Mouse (Mus musculus) neural tube, embryonic 11.5 days (tissue): ENCODE data around the gene Fam189a1. TPM values are rescaled to one million over a fixed set of nuclear protein-coding genes. Genes with fewer than 3 reads are reported as not detected.

Experiments
- ATAC-seq: fragments of 200-750 bp; cut with Nextera tagmentation; 2 replicates; pipeline ENCODE4 v1.8.0; 2017; ENCODE audit warnings: moderate number of reproducible peaks, mild to moderate bottlenecking, moderate TSS enrichment, moderate library complexity; ENCODE audit not compliant: insufficient read depth, low FRiP score, low TSS enrichment
- DNase-seq: peaks from one replicate; pipeline ENCODE4 v3.0.0-alpha.2; 2015; ENCODE audit warnings: low spot score
- H3K27ac ChIP-seq: fragments of 300-500 bp; sonication (generic); 2 replicates; pipeline ENCODE4 v1.5.1; 2014; ENCODE audit warnings: low read depth, mild to moderate bottlenecking, low read length
- H3K27me3 ChIP-seq: fragments of 300-500 bp; sonication (generic); 2 replicates; pipeline ENCODE4 v1.6.1; 2014; ENCODE audit warnings: mild to moderate bottlenecking, low read length, mixed read lengths; ENCODE audit not compliant: control insufficient read depth, insufficient read depth
- H3K36me3 ChIP-seq: fragments of 300-500 bp; sonication (generic); 2 replicates; pipeline ENCODE4 v1.6.1; 2014; ENCODE audit warnings: mild to moderate bottlenecking, low read length, moderate library complexity, mixed read lengths; ENCODE audit not compliant: control insufficient read depth, insufficient read depth
- H3K4me1 ChIP-seq: fragments of 300-500 bp; sonication (generic); 2 replicates; pipeline ENCODE4 v1.6.1; 2014; ENCODE audit warnings: low read length, mixed read lengths; ENCODE audit not compliant: control insufficient read depth, insufficient read depth
- H3K4me2 ChIP-seq: fragments of 300-500 bp; sonication (generic); 2 replicates; pipeline ENCODE4 v1.6.1; 2014; ENCODE audit warnings: low read depth, mild to moderate bottlenecking, moderate library complexity
- H3K4me3 ChIP-seq: fragments of 300-500 bp; sonication (generic); 2 replicates; pipeline ENCODE4 v1.5.1; 2014; ENCODE audit warnings: low read depth, low read length
- H3K9ac ChIP-seq: fragments of 300-500 bp; sonication (generic); 2 replicates; pipeline ENCODE4 v1.6.1; 2014; ENCODE audit warnings: mild to moderate bottlenecking, low read length
- H3K9me3 ChIP-seq: fragments of 300-500 bp; sonication (generic); 2 replicates; pipeline ENCODE4 v1.6.1; 2016; ENCODE audit warnings: low read length; ENCODE audit not compliant: control insufficient read depth
- WGBS: fragments of 180-500 bp; shearing (Covaris S2); extraction: QIAGEN DNeasy Blood & Tissue Kit; methylation state at CpG from one replicate; pipeline ENCODE4 v1.1.7; 2014; 5-methylcytosine and 5-hydroxymethylcytosine counted together
- polyA plus RNA-seq: library from polyadenylated mRNA; unstranded; fragments of >200 nt; fragmentation: Nextera tagmentation; extraction: Ambion mirVana; gene quantifications from 2 replicates; pipeline ENCODE4 v1.2.1, GENCODE M21; 2014

Fam189a1 gene
- polyA plus RNA-seq, 1 experiment from 2014 or later, result 5.6 TPM

DNA sequence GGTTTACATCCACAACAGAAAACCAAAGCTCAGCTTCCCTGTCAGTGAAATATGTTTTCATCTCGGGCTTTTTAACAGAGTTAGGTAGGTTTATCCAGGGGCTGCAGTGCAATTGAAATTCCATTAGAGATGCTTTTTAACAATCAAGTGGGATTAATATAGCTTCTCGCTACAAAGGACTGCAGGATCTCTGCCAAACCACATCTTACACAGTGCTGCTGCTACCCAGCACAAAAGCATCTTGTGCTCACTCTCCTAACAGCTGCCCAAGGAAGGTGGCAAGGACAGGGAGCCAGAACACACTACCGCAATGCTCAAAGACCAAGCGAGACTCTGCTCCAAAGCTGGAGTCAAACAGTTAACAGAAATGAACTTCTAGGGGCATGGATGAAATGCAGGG lies 219.4 kb downstream of the Fam189a1 start:
- no peaks in the 10 kb centered on the region for H3K4me1 ChIP-seq
- no peaks in the 10 kb centered on the region for H3K36me3 ChIP-seq
- H3K9me3 ChIP-seq, result no peaks in the 10 kb centered on the region
- H3K4me3 ChIP-seq, result no peak overlapping the region
- DNase-seq (no peak), ATAC-seq (no peak)
- no peak overlapping the region for H3K27ac ChIP-seq
- H3K9ac ChIP-seq, result no peak overlapping the region
- H3K4me2 ChIP-seq, result no peak overlapping the region
- 91% methylated on average over 4 of the region's 4 CpGs for WGBS
- H3K27me3 ChIP-seq, result no peaks in the 10 kb centered on the region

DNA sequence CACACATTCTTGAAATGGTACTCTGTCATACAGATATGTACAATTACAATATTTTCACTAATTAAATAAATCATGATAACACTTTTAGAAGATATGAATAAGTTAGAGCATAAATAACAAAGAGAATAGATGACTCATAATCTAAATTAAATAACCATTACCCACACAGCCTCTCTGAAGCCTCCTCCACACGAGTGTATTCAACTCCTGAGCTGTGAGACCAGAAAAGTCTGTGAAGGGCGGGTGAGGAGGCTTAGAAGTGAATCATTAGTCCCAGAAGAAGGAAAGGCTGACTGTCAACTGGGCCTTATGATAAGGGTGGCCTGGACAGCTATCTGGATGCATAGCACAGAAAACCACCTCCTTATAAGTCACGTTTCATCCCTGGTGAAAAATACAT lies 222.3 kb downstream of the Fam189a1 start:
- Histone ChIP-seq H3K4me1 (no peaks in the 10 kb centered on the region), H3K9ac (no peak overlapping the region), H3K4me3 (no peak overlapping the region), H3K4me2 (no peak overlapping the region), H3K36me3 (no peaks in the 10 kb centered on the region), H3K27me3 (no peaks in the 10 kb centered on the region), H3K9me3 (no peaks in the 10 kb centered on the region), H3K27ac (no peak overlapping the region)
- no peak for ATAC-seq
- no peak for DNase-seq
- WGBS, result 76% methylated on average over 3 of the region's 3 CpGs

DNA sequence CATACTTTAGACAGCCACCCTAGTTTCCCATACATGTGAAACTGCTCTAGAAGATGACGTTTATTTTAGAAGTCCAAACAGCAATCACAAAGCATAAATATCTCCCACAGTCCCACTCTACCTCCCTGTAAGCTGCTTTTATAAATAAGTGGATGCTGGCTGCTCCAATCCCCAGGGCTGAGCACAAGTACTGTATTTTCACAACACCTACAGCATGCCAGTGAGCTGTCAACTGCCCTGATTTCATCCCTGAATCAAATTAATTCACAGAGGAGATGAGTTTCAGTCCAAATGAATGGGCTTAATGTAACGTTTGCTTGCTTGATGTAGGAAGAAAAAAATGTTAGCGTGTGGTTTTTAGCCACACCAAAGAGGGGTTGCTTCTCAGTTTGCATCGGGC lies 225.4 kb downstream of the Fam189a1 start:
- H3K27ac ChIP-seq, result no peak overlapping the region
- no peak overlapping the region for H3K4me2 ChIP-seq
- ATAC-seq, result no peak
- H3K9ac ChIP-seq, result no peak overlapping the region
- H3K27me3 ChIP-seq, result no peaks in the 10 kb centered on the region
- 88% methylated on average over 4 of the region's 4 CpGs for WGBS
- no peaks in the 10 kb centered on the region for H3K9me3 ChIP-seq
- H3K4me3 ChIP-seq, result no peak overlapping the region
- DNase-seq, result no peak
- H3K4me1 ChIP-seq, result no peaks in the 10 kb centered on the region
- H3K36me3 ChIP-seq, result no peaks in the 10 kb centered on the region

DNA sequence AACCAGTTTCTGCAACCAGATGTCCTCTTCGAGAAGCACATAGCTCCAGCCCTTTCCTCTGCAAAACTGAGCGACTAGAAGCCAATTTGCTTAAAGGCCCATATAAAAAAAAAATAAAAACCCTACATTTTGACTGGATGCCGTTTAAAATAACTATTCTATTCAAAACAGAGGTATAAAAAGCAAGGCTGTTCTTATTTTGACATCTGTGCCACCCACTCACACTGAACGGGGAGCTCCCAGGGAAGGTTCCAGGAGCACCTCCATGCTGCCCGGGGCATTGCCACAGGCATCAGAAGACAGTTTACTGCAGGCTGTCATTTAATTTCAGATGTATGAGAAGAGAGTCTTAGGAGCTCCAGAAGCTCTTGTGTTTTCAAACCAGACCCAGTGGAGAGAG lies 232.5 kb downstream of the Fam189a1 start:
- H3K4me3 ChIP-seq, result no peak overlapping the region
- WGBS, result 86% methylated on average over 5 of the region's 5 CpGs
- ATAC-seq, result no peak
- no peak overlapping the region for H3K27ac ChIP-seq
- H3K9ac ChIP-seq, result no peak overlapping the region
- no peaks in the 10 kb centered on the region for H3K4me1 ChIP-seq
- H3K4me2 ChIP-seq, result no peak overlapping the region
- no peak for DNase-seq
- H3K9me3 ChIP-seq, result no peaks in the 10 kb centered on the region
- no peaks in the 10 kb centered on the region for H3K36me3 ChIP-seq
- H3K27me3 ChIP-seq, result no peaks in the 10 kb centered on the region

DNA sequence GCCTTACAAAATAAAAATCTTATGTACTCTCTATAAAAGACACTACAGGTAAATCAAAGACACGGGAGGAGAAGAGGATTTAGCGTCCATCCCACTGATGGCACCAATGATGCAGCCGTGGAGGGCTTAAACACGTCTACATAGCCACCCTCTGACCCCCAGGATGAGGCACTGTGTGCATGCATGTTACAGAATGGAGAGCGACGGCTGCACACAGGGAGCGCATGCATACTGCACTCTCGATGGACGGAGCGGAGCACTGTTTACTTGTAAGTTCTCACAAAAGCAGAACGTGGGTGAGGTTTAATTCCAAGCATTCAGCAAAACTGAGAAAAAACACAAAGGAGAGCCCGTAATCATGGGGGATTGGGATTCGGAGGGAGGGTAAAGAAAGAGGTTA lies 235.2 kb downstream of the Fam189a1 start:
- Histone ChIP-seq H3K4me3 (no peak overlapping the region), H3K4me2 (no peak overlapping the region), H3K4me1 (no peaks in the 10 kb centered on the region), H3K27ac (no peak overlapping the region), H3K36me3 (no peaks in the 10 kb centered on the region), H3K27me3 (no peaks in the 10 kb centered on the region), H3K9me3 (no peaks in the 10 kb centered on the region), H3K9ac (no peak overlapping the region)
- 80% methylated on average over 13 of the region's 13 CpGs for WGBS
- DNase-seq (no peak), ATAC-seq (no peak)

DNA sequence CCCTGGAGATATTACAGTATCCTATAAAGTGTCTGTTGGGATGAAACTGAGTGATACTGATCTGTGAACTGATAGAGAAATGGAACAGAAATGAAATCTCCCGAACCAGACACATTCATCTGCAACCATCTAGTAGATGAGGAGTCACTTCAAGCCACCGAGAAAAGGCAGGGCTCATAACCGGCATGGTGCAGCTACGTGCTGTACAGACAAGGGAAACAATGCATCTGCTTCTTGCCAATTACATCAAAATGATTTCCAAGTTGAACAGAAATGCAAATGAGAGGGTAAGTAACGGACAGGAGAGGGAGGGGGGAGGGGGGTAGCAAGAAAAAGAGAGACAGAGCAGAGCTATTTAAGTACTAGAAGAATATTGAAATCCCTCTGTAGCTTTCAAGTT lies 235.6 kb downstream of the Fam189a1 start:
- Histone ChIP-seq H3K9ac (no peak overlapping the region), H3K27ac (no peak overlapping the region), H3K4me2 (no peak overlapping the region), H3K4me1 (no peaks in the 10 kb centered on the region), H3K9me3 (no peaks in the 10 kb centered on the region), H3K27me3 (no peaks in the 10 kb centered on the region), H3K4me3 (no peak overlapping the region), H3K36me3 (no peaks in the 10 kb centered on the region)
- no peak for DNase-seq
- 72% methylated on average over 5 of the region's 5 CpGs for WGBS
- no peak for ATAC-seq

DNA sequence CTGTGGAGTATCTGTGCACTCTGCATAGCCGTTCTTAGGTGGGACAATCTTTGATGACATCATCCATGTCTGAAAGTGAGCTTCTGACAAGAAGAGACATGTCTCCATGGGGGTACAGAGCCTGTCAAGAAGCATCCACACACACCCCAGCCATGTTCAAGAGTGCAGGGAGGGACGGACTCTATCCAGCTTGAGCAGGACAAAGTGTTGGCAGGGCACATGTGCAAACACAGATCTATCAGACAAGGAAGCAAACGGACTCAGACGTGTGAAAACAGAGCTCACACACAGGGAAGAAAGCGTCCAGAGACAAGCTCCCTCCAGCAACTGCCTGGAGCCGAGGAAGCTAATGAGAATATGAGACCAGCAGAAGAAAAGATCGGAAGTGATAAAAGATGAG lies 239.7 kb downstream of the Fam189a1 start:
- H3K4me2 ChIP-seq, result no peak overlapping the region
- H3K27ac ChIP-seq, result no peak overlapping the region
- no peak overlapping the region for H3K9ac ChIP-seq
- H3K4me1 ChIP-seq, result no peaks in the 10 kb centered on the region
- DNase-seq (no peak), ATAC-seq (no peak)
- H3K9me3 ChIP-seq, result no peaks in the 10 kb centered on the region
- no peaks in the 10 kb centered on the region for H3K36me3 ChIP-seq
- WGBS, result 61% methylated on average over 7 of the region's 7 CpGs
- H3K4me3 ChIP-seq, result no peak overlapping the region
- no peaks in the 10 kb centered on the region for H3K27me3 ChIP-seq

DNA sequence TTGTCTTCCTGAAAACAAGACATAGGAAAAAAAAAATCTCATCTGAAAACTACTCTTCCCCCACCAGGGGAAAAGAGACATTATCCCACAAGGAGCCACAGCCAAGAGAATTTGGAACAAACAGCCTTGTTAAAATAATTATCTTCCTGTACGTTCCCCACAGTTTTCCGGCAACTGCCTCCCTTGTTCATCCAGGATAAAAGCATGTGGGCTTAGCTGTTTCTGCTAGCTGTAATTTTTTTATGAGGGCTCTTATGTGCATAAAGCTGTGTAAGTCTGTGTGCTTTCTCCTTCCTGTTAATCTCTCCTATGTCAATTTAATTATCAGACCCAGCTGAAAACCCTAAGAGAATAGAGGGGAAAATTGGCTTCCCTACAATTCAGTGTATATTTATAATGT lies 241.2 kb downstream of the Fam189a1 start:
- Histone ChIP-seq H3K9me3 (no peaks in the 10 kb centered on the region), H3K27ac (no peak overlapping the region), H3K4me2 (no peak overlapping the region), H3K4me3 (no peak overlapping the region), H3K36me3 (no peaks in the 10 kb centered on the region), H3K4me1 (no peaks in the 10 kb centered on the region), H3K27me3 (no peaks in the 10 kb centered on the region), H3K9ac (no peak overlapping the region)
- no peak for ATAC-seq
- DNase-seq, result no peak
- WGBS, result 88% methylated on average over 2 of the region's 2 CpGs

DNA sequence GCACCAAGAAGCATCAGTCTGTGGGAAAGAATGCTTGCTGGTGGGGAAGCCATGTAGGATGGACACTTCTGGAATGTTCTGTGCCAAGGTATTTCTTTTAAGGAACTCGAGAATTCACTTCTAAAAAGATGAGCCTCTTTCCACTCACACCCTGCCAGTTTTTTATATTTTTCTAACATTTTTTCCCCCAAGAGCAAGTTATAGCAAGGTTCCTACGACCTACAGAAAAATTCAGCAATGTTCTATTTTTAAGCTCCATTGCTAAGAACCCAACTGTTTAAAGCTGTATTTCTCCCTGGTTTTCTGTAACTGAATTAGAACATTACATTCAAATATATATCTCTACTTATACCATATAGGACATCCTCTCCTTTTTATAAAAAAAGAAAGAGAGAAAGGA lies 244.4 kb downstream of the Fam189a1 start:
- H3K4me3 ChIP-seq, result no peak overlapping the region
- H3K4me1 ChIP-seq, result no peaks in the 10 kb centered on the region
- ATAC-seq, result no peak
- H3K4me2 ChIP-seq, result no peak overlapping the region
- H3K27ac ChIP-seq, result no peak overlapping the region
- no peak overlapping the region for H3K9ac ChIP-seq
- DNase-seq, result no peak
- WGBS, result 84% methylated on average over 2 of the region's 2 CpGs
- no peaks in the 10 kb centered on the region for H3K27me3 ChIP-seq
- H3K9me3 ChIP-seq, result no peaks in the 10 kb centered on the region
- no peaks in the 10 kb centered on the region for H3K36me3 ChIP-seq
